Comparison of ENCODE assay signal across 23 mouse cellular contexts in genomic region chr17:11432593-11432992, GRCm38 (mm10).
DNase-seq lines count a peak whose midpoint lies in the region; ATAC-seq lines count a peak whose summit lies in the region.
"Had no signal": no experiment of that assay in that cellular context is flagged by ENCODE, and none has a peak within 500 bp of the region (broad histone marks: within the 10 kb centered on the region; RNA-seq: fewer than 3 reads in every experiment).

No protein-coding gene starts in this region.

- H3K36me3 ChIP-seq in midbrain, embryonic 11.5 days (ENCODE audit: control insufficient read depth, insufficient read depth, low read length), result no peaks in the 10 kb centered on the region
- no peaks in the 10 kb centered on the region for H3K36me3 ChIP-seq in midbrain, embryonic 13.5 days
- H3K36me3 ChIP-seq: embryonic facial prominence, embryonic 13.5 days; forebrain, embryonic 10.5 days; G1E; hindbrain, embryonic 10.5 days had no signal

- no peak overlapping the region for H3K27ac ChIP-seq in midbrain, embryonic 11.5 days (ENCODE audit: low read depth, low read length)
- no peak overlapping the region for H3K27ac ChIP-seq in midbrain, embryonic 13.5 days
- H3K27ac ChIP-seq: embryonic facial prominence, embryonic 13.5 days; forebrain, embryonic 10.5 days; forebrain, embryonic 13.5 days; hindbrain, embryonic 10.5 days; hindbrain, embryonic 14.5 days had no signal

- H3K27me3 ChIP-seq in midbrain, embryonic 11.5 days (ENCODE audit: control insufficient read depth, insufficient read depth, low read length), result no peaks in the 10 kb centered on the region
- H3K27me3 ChIP-seq in midbrain, embryonic 13.5 days, result no peaks in the 10 kb centered on the region
- H3K27me3 ChIP-seq: embryonic facial prominence, embryonic 13.5 days; forebrain, embryonic 13.5 days; Patski had no signal

- 91% methylated on average over 2 of the region's 2 CpGs for WGBS in midbrain, embryonic 11.5 days
- 91% methylated on average over 2 of the region's 2 CpGs for WGBS in midbrain, embryonic 13.5 days

- intact Hi-C loops in heart, postnatal 36 days (cut with DNase I), result no loop called here

- H3K9ac ChIP-seq in midbrain, embryonic 11.5 days (ENCODE audit: low read length), result no peak overlapping the region
- no peak overlapping the region for H3K9ac ChIP-seq in midbrain, embryonic 13.5 days (replicated peaks)
- H3K9ac ChIP-seq: embryonic facial prominence, embryonic 13.5 days; forebrain, embryonic 13.5 days; hindbrain, embryonic 14.5 days had no signal

- DNase-seq in cerebellum, postnatal 10 days, result peak; percentile 68 to 83
- peak; percentile 50 for DNase-seq in heart, adult 11 months
- DNase-seq in heart, postnatal 36 days, result no peak
- peak; percentile 12 for DNase-seq in midbrain, embryonic 11.5 days (ENCODE audit: low spot score, missing footprints)
- DNase-seq in kidney, adult 8-10 months, result no peak
- DNase-seq: adrenal gland, postnatal 10 days; adrenal gland, postnatal 36 days; cerebellum, adult 11 months; cerebellum, adult 2 months; cerebellum, adult 9-11 months; gastrocnemius, postnatal 10 days; gastrocnemius, postnatal 36 days had no signal

- H3K4me2 ChIP-seq in midbrain, embryonic 11.5 days, result no peak overlapping the region
- no peak overlapping the region for H3K4me2 ChIP-seq in midbrain, embryonic 13.5 days (replicated peaks)
- H3K4me2 ChIP-seq: embryonic facial prominence, embryonic 13.5 days; forebrain, embryonic 13.5 days; heart, embryonic 11.5 days; hindbrain, embryonic 14.5 days had no signal

- no peaks in the 10 kb centered on the region for H3K4me1 ChIP-seq in midbrain, embryonic 11.5 days (ENCODE audit: control insufficient read depth, insufficient read depth, low read length)
- H3K4me1 ChIP-seq in midbrain, embryonic 13.5 days (replicated peaks), result no peaks in the 10 kb centered on the region
- H3K4me1 ChIP-seq: embryonic facial prominence, embryonic 13.5 days; forebrain, embryonic 10.5 days; forebrain, embryonic 13.5 days; hindbrain, embryonic 10.5 days had no signal

- no peaks in the 10 kb centered on the region for H3K9me3 ChIP-seq in midbrain, embryonic 11.5 days (ENCODE audit: control insufficient read depth, low read length)
- H3K9me3 ChIP-seq in midbrain, embryonic 13.5 days, result no peaks in the 10 kb centered on the region
- H3K9me3 ChIP-seq: embryonic facial prominence, embryonic 13.5 days; forebrain, embryonic 10.5 days; forebrain, embryonic 13.5 days; G1E; hindbrain, embryonic 10.5 days had no signal

- no peak overlapping the region for H3K4me3 ChIP-seq in midbrain, embryonic 11.5 days (ENCODE audit: low read depth, low read length)
- no peak overlapping the region for H3K4me3 ChIP-seq in midbrain, embryonic 13.5 days (replicated peaks)
- H3K4me3 ChIP-seq: embryonic facial prominence, embryonic 13.5 days; forebrain, embryonic 10.5 days; forebrain, embryonic 13.5 days; hindbrain, embryonic 10.5 days had no signal

- no peak for ATAC-seq in cerebellum, adult (ENCODE audit: insufficient number of reproducible peaks, low FRiP score, low TSS enrichment)
- no peak for ATAC-seq in midbrain, embryonic 11.5 days (ENCODE audit: low FRiP score)
- no peak for ATAC-seq in midbrain, embryonic 13.5 days
- ATAC-seq: forebrain, embryonic 13.5 days; forebrain, embryonic 16.5 days; Patski had no signal

Comparison
In these comparisons a context has a peak if more than half of its experiments do, and no peak if none do; other contexts are left out.
1. DNase-seq: peak in cerebellum, postnatal 10 days (2 of 2), heart, adult 11 months (single experiment) and midbrain, embryonic 11.5 days (single experiment); none in heart, postnatal 36 days (0 of 2) and kidney, adult 8-10 months (0 of 2).